25 mouse cellular contexts compared by ENCODE assay signal in genomic region chr12:16655604-16656003, GRCm38 (mm10). TPM values are rescaled to one million over a fixed set of nuclear protein-coding genes. Genes with fewer than 3 reads are reported as not detected.
"Had no signal": no experiment of that assay in that cellular context is flagged by ENCODE, and none has a peak within 500 bp of the region (broad histone marks: within the 10 kb centered on the region; RNA-seq: fewer than 3 reads in every experiment).

No protein-coding gene starts in this region.

- H3K27ac ChIP-seq: midbrain, embryonic 10.5 days; midbrain, embryonic 12.5 days; neural tube, embryonic 13.5 days; neural tube, embryonic 15.5 days had no signal

- DNase-seq: lung, embryonic 14.5 days; lung, postnatal 14 days; lung, postnatal 4 days; midbrain, embryonic 14.5 days; retina, postnatal 1 day; right cerebral cortex, adult 18-20 months; right cerebral cortex, postnatal 25 days; right cerebral cortex, postnatal 4 days; spleen, adult 18-20 months; thymus, adult 18-20 months; thymus, postnatal 14 days; thymus, postnatal 36 days had no signal

- H3K4me3 ChIP-seq: midbrain, embryonic 10.5 days; midbrain, embryonic 12.5 days; myocyte; neural tube, embryonic 13.5 days; neural tube, embryonic 15.5 days had no signal

RNA-seq across cellular contexts. Expression of gene Ntsr2, which starts 2.4 kb away (rescaled TPM):
- total RNA-seq: megakaryocyte, adult 5-6 weeks; megakaryocyte-erythroid progenitor cell, adult 5-6 weeks had no signal
- polyA plus RNA-seq: liver, embryonic 16.5 days; lung, embryonic 14.5 days; midbrain, embryonic 10.5 days; midbrain, embryonic 12.5 days; myocyte; neural tube, embryonic 11.5 days; small intestine, adult 2 months; stomach, embryonic 14.5 days; stomach, embryonic 16.5 days; thymus, postnatal 0 days had no signal
